Mouse (Mus musculus) kidney, postnatal 0 days (tissue): ENCODE measurements at regions not wholly inside any gene's neighbourhood (a gene's known extent, or its start where the extent isn't known, plus 50 kb on each side); places are given as distances from the start of the nearest gene placed in this dataset.

ENCODE experiments used
- ATAC-seq: fragments of 200-750 bp; cut with Nextera tagmentation; replicated peaks from 2 replicates; pipeline ENCODE4 v1.8.0; 2017; ENCODE audit warnings: low read depth, moderate number of reproducible peaks, moderate TSS enrichment, moderate library complexity; ENCODE audit not compliant: low FRiP score
- DNase-seq: peaks from one replicate; pipeline ENCODE4 v3.0.0-alpha.2; 2016; ENCODE audit warnings: low spot score
- H3K27ac ChIP-seq: fragments of 300-500 bp; sonication (generic); 2 replicates; pipeline ENCODE4 v1.5.1; 2014; ENCODE audit warnings: mild to moderate bottlenecking
- H3K27me3 ChIP-seq: fragments of 300-500 bp; sonication (generic); 2 replicates; pipeline ENCODE4 v1.6.1; 2014; ENCODE audit warnings: low read length, mixed read lengths; ENCODE audit not compliant: insufficient read depth
- H3K36me3 ChIP-seq: fragments of 300-500 bp; sonication (generic); 2 replicates; pipeline ENCODE4 v1.6.1; 2014; ENCODE audit warnings: low read length, mixed read lengths; ENCODE audit not compliant: insufficient read depth
- H3K4me1 ChIP-seq: fragments of 300-500 bp; sonication (generic); replicated peaks from 2 replicates; pipeline ENCODE4 v1.6.1; 2014; ENCODE audit warnings: antibody characterized with exemption, low read length, mixed read lengths; ENCODE audit not compliant: insufficient read depth
- H3K4me2 ChIP-seq: fragments of 300-500 bp; sonication (generic); 2 replicates; pipeline ENCODE4 v1.6.1; 2014; ENCODE audit warnings: mild to moderate bottlenecking, low read length, moderate library complexity, mixed read lengths
- H3K4me3 ChIP-seq: fragments of 300-500 bp; sonication (generic); replicated peaks from 2 replicates; pipeline ENCODE4 v1.5.1; 2014; ENCODE audit warnings: low read depth, low read length
- H3K9ac ChIP-seq: fragments of 300-500 bp; sonication (generic); 2 replicates; pipeline ENCODE4 v1.6.1; 2014; ENCODE audit warnings: low read depth, low read length
- H3K9me3 ChIP-seq: fragments of 300-500 bp; sonication (generic); replicated peaks from 2 replicates; pipeline ENCODE4 v1.6.1; 2016; ENCODE audit warnings: low read length, inconsistent platforms, mixed read lengths
- CTCF ChIP-seq: IDR thresholded peaks from 2 replicates; pipeline ENCODE4 v1.5.1; 2016; ENCODE audit warnings: antibody characterized with exemption, low read depth, mild to moderate bottlenecking, moderate library complexity
- WGBS: fragments of 180-500 bp; shearing (Covaris S2); extraction: QIAGEN DNeasy Blood & Tissue Kit; methylation state at CpG from one replicate; pipeline ENCODE4 v1.1.7; 2014; 5-methylcytosine and 5-hydroxymethylcytosine counted together

GRCm38 (mm10) chr17:15151695-15152094 is 110.4 kb upstream of the Gm3448 start:
- Histone ChIP-seq H3K4me3 (no peak overlapping the region), H3K27ac (no peak overlapping the region), H3K9me3 (no peaks in the 10 kb centered on the region), H3K27me3 (no peaks in the 10 kb centered on the region), H3K9ac (no peak overlapping the region), H3K36me3 (no peaks in the 10 kb centered on the region), H3K4me1 (no peaks in the 10 kb centered on the region), H3K4me2 (no peak overlapping the region)
- DNase-seq (no peak), ATAC-seq (no peak)
- no peak for TF ChIP-seq CTCF
- WGBS: 69% methylated on average over 3 of the region's 3 CpGs

DNA sequence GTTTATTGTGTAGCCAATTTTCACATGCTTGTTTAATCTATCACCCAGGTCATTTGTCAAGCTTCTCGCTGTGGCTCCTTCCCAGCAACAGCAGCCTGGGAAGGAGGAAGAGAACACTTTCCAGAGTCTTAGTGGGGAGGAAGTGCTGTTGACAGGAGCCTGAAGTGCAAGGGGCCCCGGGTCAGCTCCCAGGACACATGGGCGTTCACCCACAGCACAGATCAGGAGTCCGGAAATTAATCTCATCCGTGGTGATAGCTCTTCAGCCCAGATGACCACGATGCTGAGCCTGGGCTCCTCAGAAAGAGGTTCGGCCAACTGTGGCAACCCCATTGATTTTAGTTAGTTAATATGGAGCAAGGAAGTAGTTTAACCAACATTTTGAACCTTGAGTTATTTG is 105.3 kb upstream of the Gm3448 start:
- no peaks in the 10 kb centered on the region for H3K27me3 ChIP-seq
- ATAC-seq: no peak; the same call in 1 of the 2 replicates
- WGBS: 17% methylated on average over 7 of the region's 7 CpGs
- H3K36me3 ChIP-seq: no peaks in the 10 kb centered on the region
- no peaks in the 10 kb centered on the region for H3K9me3 ChIP-seq
- no peak overlapping the region for H3K27ac ChIP-seq
- DNase-seq: peak; percentile 29
- H3K4me2 ChIP-seq: no peak overlapping the region
- H3K4me3 ChIP-seq: no peak overlapping the region
- H3K4me1 ChIP-seq: no peaks in the 10 kb centered on the region
- no peak overlapping the region for H3K9ac ChIP-seq
- TF ChIP-seq CTCF: no peak

DNA sequence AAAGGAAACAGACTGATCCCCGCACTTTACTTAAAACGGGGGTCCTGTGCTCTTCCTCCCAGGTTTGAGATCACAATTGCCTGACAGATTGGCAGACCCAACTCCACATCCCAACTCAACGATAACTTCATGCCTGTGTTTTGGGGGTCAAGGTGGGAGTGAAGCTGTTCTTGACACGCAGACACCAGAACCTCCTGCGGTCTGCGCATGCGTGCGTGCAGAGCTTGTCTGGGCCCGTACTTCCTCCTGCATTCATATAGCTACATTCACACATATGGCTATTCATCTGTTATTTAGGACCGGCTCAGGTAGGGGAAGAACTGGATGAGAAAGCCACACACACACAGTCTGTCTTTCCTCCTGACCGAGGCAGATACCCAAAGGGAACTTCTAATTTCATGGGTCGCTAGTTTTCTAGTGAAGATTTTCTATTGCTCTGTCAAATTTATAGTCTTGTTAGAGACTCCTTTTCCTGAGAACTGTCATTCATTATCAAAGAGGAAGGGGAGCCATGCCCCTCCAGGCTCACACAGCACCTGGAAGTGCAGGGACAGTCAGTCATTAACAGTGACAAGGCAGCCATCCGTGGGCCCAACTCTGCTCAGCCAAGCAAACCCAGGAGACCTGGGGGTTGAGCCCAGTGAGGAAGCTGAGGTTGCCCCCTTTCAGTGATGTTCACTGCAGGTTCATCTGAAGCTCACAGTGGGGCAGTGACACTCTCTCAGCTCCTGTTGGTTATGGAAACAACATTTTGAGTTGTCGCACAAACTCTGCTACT is 104.0 kb upstream of the Gm3448 start:
- H3K4me1 ChIP-seq: no peaks in the 10 kb centered on the region
- H3K4me3 ChIP-seq: no peak overlapping the region
- no peaks in the 10 kb centered on the region for H3K36me3 ChIP-seq
- no peak for TF ChIP-seq CTCF
- H3K4me2 ChIP-seq: peak overlapping the region; percentile 41
- DNase-seq: peak; percentile 33
- no peak overlapping the region for H3K27ac ChIP-seq
- 43% methylated on average over 14 of the region's 14 CpGs for WGBS
- peak; percentile 85 for ATAC-seq
- H3K9me3 ChIP-seq: no peaks in the 10 kb centered on the region
- no peak overlapping the region for H3K9ac ChIP-seq
- H3K27me3 ChIP-seq: no peaks in the 10 kb centered on the region

DNA sequence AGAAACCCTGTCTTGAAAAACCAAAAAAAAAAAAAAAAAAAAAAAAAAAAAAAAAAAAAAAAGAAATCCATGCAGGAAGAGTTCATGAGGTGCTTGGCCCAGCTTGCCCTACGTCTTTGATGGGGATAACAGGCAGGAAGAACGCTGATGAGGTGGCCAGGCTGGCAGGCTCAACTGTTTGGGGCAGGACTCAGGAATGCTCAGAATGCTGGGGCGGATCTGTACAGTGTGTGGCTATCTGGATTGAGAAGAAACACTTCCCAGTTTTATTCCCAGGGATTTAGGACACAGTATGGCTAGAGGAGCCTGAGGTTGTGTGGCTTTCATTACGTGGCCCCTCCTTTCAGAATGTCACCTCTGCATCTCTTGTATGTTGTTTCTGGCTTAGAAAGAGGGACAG is 99.1 kb upstream of the Gm3448 start:
- Histone ChIP-seq H3K27ac (no peak overlapping the region), H3K4me1 (no peaks in the 10 kb centered on the region), H3K27me3 (no peaks in the 10 kb centered on the region), H3K4me2 (no peak overlapping the region), H3K9me3 (no peaks in the 10 kb centered on the region), H3K9ac (no peak overlapping the region), H3K4me3 (no peak overlapping the region), H3K36me3 (no peaks in the 10 kb centered on the region)
- no peak for ATAC-seq
- WGBS: 57% methylated on average over 4 of the region's 4 CpGs
- no peak for TF ChIP-seq CTCF
- no peak for DNase-seq
